Mouse (Mus musculus) right cerebral cortex, postnatal 25 days (tissue): Measurements from ENCODE around the gene Tubgcp3.
"Not testable (repeated sequence)": the region's sequence is repeated elsewhere in the genome, so short reads cannot be mapped to it uniquely, and the experiment has no call there.

Experiments
- DNase-seq: peaks from one replicate; pipeline ENCODE4 v3.0.0; 2022

Gene Tubgcp3

GRCm38 (mm10) chr8:12672056-12672881 is at the start of gene Tubgcp3:
TSS of gene Tubgcp3 (minus strand) at chr8:12672248.
- DNase-seq: peak; percentile 89

GRCm38 (mm10) chr8:12719091-12719490 is 47.0 kb upstream of the Tubgcp3 start:
- DNase-seq: no peak

GRCm38 (mm10) chr8:12715861-12716585 is 44.0 kb upstream of the Tubgcp3 start:
- DNase-seq: no peak

GRCm38 (mm10) chr8:12711623-12712022 is 39.6 kb upstream of the Tubgcp3 start:
- no peak for DNase-seq

GRCm38 (mm10) chr8:12703597-12703996 is 31.5 kb upstream of the Tubgcp3 start:
- DNase-seq: no peak

- no peak for DNase-seq
Measured at GRCm38 (mm10) chr8:12702290-12702689, 30.2 kb upstream of the Tubgcp3 start.

GRCm38 (mm10) chr8:12698660-12699277 is 26.7 kb upstream of the Tubgcp3 start:
- DNase-seq: no peak

GRCm38 (mm10) chr8:12688851-12689250 is 16.8 kb upstream of the Tubgcp3 start:
- DNase-seq: peak; percentile 6

GRCm38 (mm10) chr8:12677529-12677928 is 5.5 kb upstream of the Tubgcp3 start:
- DNase-seq: peak; percentile 73

GRCm38 (mm10) chr8:12671473-12672055 is 484 bp downstream of the Tubgcp3 start:
- no peak for DNase-seq

GRCm38 (mm10) chr8:12670965-12671364 is 1.1 kb downstream of the Tubgcp3 start:
- no peak for DNase-seq

- peak; percentile 30 for DNase-seq
Measured at GRCm38 (mm10) chr8:12668832-12669231, 3.2 kb downstream of the Tubgcp3 start.

GRCm38 (mm10) chr8:12666530-12666929 is 5.5 kb downstream of the Tubgcp3 start:
- DNase-seq: not testable (repeated sequence)

- no peak for DNase-seq
Measured at GRCm38 (mm10) chr8:12663105-12663456, 9.0 kb downstream of the Tubgcp3 start.

GRCm38 (mm10) chr8:12662375-12663104 is 9.5 kb downstream of the Tubgcp3 start:
- DNase-seq: no peak

GRCm38 (mm10) chr8:12657411-12657810 is 14.6 kb downstream of the Tubgcp3 start:
- DNase-seq: no peak

- DNase-seq: no peak
Measured at GRCm38 (mm10) chr8:12651246-12651645, 20.8 kb downstream of the Tubgcp3 start.

- no peak for DNase-seq
Measured at GRCm38 (mm10) chr8:12650495-12650894, 21.6 kb downstream of the Tubgcp3 start.

- DNase-seq: no peak
Measured at GRCm38 (mm10) chr8:12648951-12649350, 23.1 kb downstream of the Tubgcp3 start.

- no peak for DNase-seq
Measured at GRCm38 (mm10) chr8:12646536-12646935, 25.5 kb downstream of the Tubgcp3 start.

- no peak for DNase-seq
Measured at GRCm38 (mm10) chr8:12644894-12645293, 27.2 kb downstream of the Tubgcp3 start.

- no peak for DNase-seq
Measured at GRCm38 (mm10) chr8:12644341-12644740, 27.7 kb downstream of the Tubgcp3 start.

GRCm38 (mm10) chr8:12641527-12641926 is 30.5 kb downstream of the Tubgcp3 start:
- DNase-seq: no peak
